Mouse (Mus musculus) heart, adult 10 weeks (tissue): ENCODE measurements around the gene AC124108.1. TPM values are rescaled to one million over a fixed set of nuclear protein-coding genes. Genes with fewer than 3 reads are reported as not detected.

ENCODE experiments used
- polyA plus RNA-seq: library from polyadenylated mRNA; stranded (reverse); fragments of 350-450 nt; fragmentation: Illumina TruSeq; extraction: RNeasy Lipid Tissue Mini Kit (QIAGEN cat#74804); gene quantifications from one replicate; pipeline ENCODE4 v1.2.3, GENCODE M21; 2014; ENCODE audit warnings: low read depth, low replicate concordance

The AC124108.1 gene
- polyA plus RNA-seq = not detected

DNA sequence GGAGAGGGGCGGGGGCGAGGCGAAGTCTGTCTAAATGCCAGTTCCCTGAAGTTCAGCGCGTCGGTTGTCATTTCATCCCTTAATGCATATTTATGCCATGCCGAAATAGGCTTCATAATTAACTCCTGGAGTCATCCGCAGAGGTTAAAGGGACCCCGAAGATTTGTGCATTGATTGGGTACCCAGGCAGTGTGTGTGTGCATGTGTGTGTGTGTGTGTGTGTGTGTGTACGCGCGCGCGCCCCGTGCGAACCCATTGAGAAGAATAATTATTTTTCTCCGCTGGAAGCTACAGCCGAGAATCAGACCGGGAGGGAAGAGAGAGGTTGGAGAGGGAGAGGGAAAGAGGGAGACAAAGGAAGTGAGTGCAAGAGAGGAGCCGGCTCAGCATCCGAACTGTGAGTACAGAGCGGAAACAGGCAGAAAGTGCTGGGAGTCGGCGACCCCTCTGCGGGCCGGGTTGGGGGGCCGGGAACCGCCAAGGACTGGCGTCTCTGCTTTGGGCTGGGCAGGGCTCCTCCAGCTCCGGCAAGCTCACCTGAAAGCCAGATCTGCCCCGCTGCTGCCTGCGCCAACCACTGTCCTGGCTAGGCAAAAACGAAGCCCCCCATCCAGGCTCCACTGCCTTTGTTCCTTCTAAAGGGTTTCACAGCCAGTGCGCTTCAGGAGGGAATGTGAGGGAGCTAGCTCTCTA is at the start of gene AC124108.1, which contains the start of gene Lemd1:
TSS of gene AC124108.1 (plus strand) at position 365 of the 693 bp plus-strand sequence.
TSS of gene Lemd1 (plus strand) at position 339 of the 693 bp plus-strand sequence.

DNA sequence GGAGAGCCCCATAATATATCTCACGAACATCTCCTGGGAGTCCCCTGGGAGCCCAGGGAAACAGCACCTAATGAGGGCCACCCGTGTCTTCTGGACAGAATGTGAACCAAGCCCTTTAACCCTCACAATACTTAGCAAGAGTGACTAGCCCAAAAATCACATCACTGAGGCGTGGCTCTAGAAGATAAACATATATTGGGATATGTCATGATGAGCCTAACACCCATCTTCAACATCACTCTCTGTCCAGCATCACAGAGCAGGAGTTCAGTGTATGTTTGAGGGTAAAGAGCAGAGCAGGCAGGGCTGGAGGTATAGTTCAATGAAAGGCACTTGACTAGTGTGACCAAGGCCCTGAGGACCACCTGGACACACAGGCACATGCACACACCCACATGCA is 38.4 kb downstream of the AC124108.1 start, which contains the start of gene Gm10188:
TSS of gene Gm10188 (minus strand) at position 101 of the 400 bp plus-strand sequence.

Other genes starting within 250 kb of the AC124108.1 start
- gene Slc45a3, start 228.5 kb upstream of the AC124108.1 start, polyA plus RNA-seq = 4.4 TPM
- gene Elk4, start 183.8 kb upstream of the AC124108.1 start, polyA plus RNA-seq = 27.5 TPM
- 1.0 TPM for gene Mfsd4a, start 123.4 kb upstream of the AC124108.1 start, polyA plus RNA-seq
- gene Cdk18, start 51.8 kb upstream of the AC124108.1 start, polyA plus RNA-seq = 19.5 TPM
- not detected for gene Lemd1, start within 50 bp of the AC124108.1 start, polyA plus RNA-seq
- gene Gm10188, start 38.3 kb downstream of the AC124108.1 start, polyA plus RNA-seq = not detected
- gene Klhdc8a, start 107.2 kb downstream of the AC124108.1 start, polyA plus RNA-seq = 11.4 TPM
- 2.3 TPM for gene Nuak2, start 124.7 kb downstream of the AC124108.1 start, polyA plus RNA-seq
- gene Tmcc2, start 199.8 kb downstream of the AC124108.1 start, polyA plus RNA-seq = 20.2 TPM
- gene Dstyk, start 226.1 kb downstream of the AC124108.1 start, polyA plus RNA-seq = 12.8 TPM